Mouse (Mus musculus): ENCODE measurements around the gene Fcnb.

The Fcnb gene

DNA sequence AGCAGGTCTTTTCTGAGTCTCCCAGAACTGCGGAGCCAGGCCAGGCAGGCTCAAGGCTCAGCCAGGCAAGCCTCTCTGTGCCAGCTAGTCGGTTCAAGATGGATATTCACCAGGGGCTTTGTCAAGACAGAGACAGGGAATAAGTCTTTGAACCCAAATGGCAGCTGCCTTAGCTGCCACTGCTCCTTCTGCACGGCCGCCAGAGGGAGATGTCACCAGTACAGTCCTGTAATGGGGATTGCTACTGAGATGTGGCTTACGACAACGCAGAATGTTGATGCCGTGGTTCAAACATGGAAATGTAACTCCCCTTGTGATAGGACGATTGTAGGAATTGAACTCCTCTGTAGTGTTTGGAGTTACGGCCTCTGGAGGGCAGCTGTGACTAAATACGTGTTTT, 1.4 kb upstream of the Fcnb start:
- no peak for DNase-seq (ENCODE audit: low read depth, low spot score)

DNA sequence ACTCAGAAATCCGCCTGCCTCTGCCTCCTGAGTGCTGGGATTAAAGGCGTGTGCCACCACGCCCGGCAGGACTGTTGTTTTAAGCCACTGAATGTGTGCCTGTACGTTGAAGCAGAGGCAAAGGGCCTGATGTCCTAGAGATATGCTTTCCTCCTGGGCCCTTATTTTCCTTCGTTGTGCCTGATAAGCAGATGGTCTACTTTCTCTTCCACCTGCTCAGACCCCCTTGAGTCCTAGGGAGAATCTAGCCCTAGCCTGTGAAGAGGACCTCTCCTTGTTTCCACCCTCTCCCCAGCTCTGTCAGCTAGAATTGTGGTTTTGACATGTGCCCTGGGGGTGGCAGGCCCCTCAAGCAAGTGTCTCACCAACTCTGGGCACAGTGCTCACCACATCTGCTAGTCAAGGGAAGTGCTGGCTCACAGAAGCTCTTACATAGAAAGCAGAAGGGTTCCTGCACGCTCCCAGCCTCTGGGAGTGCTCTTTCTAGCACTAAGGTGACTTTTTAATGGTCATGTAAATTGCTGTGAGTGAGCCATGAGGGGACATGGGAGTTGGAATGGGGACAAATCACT, 9.0 kb downstream of the Fcnb start:
- DNase-seq (ENCODE audit: low read depth, low spot score), result no peak

- DNase-seq (ENCODE audit: low read depth, low spot score), result no peak
Measured at GRCm38 (mm10) chr2:28068537-28068878, 16.2 kb downstream of the Fcnb start.

GRCm38 (mm10) chr2:28067821-28068536, 16.7 kb downstream of the Fcnb start:
- no peak for DNase-seq (ENCODE audit: low read depth, low spot score)

DNA sequence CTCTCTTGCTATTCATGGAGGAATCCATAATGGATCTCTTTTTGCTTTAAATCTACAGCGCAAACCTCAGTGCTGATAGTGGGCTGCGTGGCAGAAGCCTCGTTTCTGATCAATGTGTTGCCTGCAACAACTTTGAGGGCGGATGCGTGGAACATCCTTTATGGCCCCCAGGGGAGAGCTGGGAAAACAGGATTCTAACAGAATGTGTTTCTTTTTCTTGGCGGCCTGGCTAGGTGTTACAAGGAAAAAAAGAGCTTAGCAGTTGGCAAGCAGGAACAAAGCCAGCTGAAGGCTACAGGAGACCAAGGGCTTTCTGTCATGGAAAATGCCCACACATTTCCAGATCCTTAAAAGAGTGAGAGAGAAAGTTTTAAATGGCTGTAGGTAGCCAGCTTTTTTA, 17.5 kb downstream of the Fcnb start:
- no peak for DNase-seq (ENCODE audit: low read depth, low spot score)

- DNase-seq (ENCODE audit: low read depth, low spot score), result no peak
Measured at GRCm38 (mm10) chr2:28066686-28067085, 18.0 kb downstream of the Fcnb start.

DNA sequence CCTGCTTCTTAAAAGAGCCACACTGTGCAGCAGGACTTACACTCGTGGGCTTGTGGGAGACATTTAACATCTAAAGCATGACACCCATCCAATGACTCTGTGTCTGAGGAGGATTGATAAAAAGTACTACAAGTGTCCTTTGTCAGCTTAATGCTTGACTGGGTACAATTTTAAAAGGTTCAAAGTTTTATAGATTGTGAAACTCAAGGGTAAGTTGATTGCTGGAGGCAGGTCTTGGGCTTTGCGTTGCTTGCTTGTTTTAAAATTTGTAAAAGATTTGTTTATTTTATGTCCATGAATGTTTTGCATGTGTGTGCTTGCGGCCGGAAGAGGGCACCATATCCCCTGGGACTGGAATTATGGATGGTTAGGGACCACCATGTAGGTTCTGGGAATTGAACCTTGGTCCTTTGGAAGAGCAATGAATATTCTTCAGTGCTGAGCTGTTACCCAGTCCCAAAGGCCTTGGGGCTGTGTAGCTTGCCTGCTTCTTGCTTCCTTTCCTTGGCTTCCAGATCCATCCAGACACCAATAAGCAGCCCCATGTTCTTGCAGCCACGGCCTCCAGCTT, 19.5 kb downstream of the Fcnb start:
- no peak for DNase-seq (ENCODE audit: low read depth, low spot score)

- DNase-seq (ENCODE audit: low read depth, low spot score), result no peak
Measured at GRCm38 (mm10) chr2:28064339-28065080, 20.2 kb downstream of the Fcnb start.

DNA sequence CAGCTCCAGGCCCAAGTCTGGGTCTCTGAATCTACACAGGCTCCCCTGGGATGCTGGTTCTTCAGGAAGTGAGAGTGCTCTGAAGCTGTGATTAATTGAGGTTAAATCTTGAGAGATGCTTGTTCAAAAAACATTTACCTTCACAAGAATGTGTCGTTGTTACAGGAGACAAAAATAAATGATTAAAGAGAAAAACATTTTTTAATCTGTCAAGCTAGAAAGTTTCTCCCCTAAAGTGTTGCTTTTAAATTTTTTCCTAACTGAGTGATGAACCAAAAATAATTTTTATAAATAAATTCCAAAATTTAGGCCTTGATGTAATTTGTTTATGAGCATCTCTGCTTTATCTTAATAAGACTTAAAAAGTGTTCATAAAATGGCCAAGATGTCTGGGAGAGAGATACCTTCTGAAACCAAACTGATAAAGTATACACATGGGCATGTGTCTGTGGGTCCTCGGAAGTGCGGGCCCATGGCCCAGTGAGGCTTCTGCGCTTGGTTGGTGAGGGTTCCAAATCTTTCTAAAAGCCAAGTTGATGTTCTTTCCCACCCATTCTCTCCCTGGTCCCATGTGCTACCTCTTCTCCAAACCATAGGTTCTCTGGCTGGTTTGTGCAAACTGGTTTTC, 20.9 kb downstream of the Fcnb start:
- DNase-seq (ENCODE audit: low read depth, low spot score), result no peak

GRCm38 (mm10) chr2:28059922-28060321, 24.8 kb downstream of the Fcnb start:
- no peak for DNase-seq (ENCODE audit: low read depth, low spot score)

GRCm38 (mm10) chr2:28047092-28047491, 37.6 kb downstream of the Fcnb start:
- no peak for DNase-seq (ENCODE audit: low read depth, low spot score)

DNA sequence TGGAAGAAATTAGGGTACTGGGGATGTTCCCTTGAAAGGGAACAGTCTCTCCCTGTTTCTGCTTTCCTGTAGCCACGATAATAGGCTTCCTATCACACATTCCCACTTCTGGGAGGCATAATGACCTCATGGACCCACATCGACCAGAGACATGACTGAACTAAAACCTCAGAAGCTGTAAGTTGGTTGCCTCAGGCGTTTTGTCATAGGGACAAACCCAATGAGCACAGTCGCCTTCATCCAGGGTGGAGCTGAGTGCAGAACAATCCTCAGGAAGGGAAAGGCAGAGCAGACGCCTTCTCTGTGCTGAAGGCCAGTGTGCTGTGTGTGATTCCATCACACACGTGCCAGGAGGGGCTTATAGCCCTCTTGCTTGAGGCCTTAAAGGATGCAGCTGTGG, 38.4 kb downstream of the Fcnb start:
- DNase-seq (ENCODE audit: low read depth, low spot score), result no peak

- no peak for DNase-seq (ENCODE audit: low read depth, low spot score)
Measured at GRCm38 (mm10) chr2:28044920-28045598, 39.6 kb downstream of the Fcnb start.

- no peak for DNase-seq (ENCODE audit: low read depth, low spot score)
Measured at GRCm38 (mm10) chr2:28040466-28040865, 44.2 kb downstream of the Fcnb start.

- DNase-seq (ENCODE audit: low read depth, low spot score), result no peak
Measured at GRCm38 (mm10) chr2:28039647-28040325, 44.9 kb downstream of the Fcnb start.

GRCm38 (mm10) chr2:28038391-28039096, 46.1 kb downstream of the Fcnb start:
- no peak for DNase-seq (ENCODE audit: low read depth, low spot score)

GRCm38 (mm10) chr2:28037505-28038390, 46.9 kb downstream of the Fcnb start:
- no peak for DNase-seq (ENCODE audit: low read depth, low spot score)

- no peak for DNase-seq (ENCODE audit: low read depth, low spot score)
Measured at GRCm38 (mm10) chr2:28036788-28037187, 47.9 kb downstream of the Fcnb start.

DNA sequence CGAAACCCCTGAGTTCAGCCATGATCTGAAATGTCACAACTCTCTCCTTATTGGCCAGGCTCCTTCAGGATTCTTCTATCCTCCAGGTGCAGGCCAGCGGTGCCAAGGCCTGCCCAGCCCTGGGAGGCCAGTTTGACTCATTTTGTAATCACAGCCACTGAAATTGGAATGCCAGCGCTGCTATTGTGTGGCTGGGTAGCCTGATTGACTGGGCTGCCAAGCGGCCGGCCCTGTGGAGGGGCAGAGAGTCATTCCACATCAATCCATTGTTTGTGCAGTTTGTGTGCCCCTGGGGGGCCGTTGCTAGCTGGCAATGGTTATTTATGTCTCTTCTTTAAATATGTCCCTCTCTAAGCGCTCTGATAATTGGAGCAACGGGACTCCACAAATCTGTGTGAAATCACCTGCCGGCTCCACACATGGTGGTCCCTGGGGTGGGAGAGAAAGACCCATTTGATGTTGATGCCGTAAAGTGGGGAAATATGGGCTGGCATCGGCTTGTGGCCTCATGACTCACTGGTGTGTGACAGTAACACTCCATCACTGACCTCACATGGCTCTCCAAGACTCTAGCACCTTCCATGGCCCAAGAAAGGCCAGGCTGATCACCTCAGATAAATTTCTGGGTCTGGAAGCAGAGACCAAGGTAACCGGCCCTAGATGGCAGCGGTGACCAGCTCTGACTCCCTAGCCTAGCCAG, 50.5 kb downstream of the Fcnb start:
- DNase-seq (ENCODE audit: low read depth, low spot score), result no peak

Measured in skeletal muscle tissue, adult 2 months (tissue).